Mouse (Mus musculus): ENCODE measurements at regions not wholly inside any gene's neighbourhood (a gene's known extent, or its start where the extent isn't known, plus 50 kb on each side); places are given as distances from the start of the nearest gene placed in this dataset.

- Histone ChIP-seq H3K9me3 (ENCODE audit: low read length) (peaks cover 52% of the 10 kb centered on the region), H3K36me3 (ENCODE audit: insufficient read depth, low read length) (no peaks in the 10 kb centered on the region), H3K4me1 (replicated peaks; ENCODE audit: low read depth, low read length) (no peaks in the 10 kb centered on the region), H3K4me3 (replicated peaks; ENCODE audit: low read length) (no peak overlapping the region), H3K27me3 (ENCODE audit: insufficient read depth, low read length) (no peaks in the 10 kb centered on the region)
- TF ChIP-seq NANOG (IDR thresholded peaks at IDR 0.05; ENCODE audit: borderline replicate concordance, low read length) (no peak), CTCF (conservative IDR thresholded peaks at IDR 0.05; ENCODE audit: low read length) (no peak), POU5F1 (IDR thresholded peaks at IDR 0.05; ENCODE audit: borderline replicate concordance, low read length) (no peak)
These were observed 351.3 kb downstream of the Cdk5rap2 start for GRCm38 (mm10) chr4:70058831-70059544.

DNA sequence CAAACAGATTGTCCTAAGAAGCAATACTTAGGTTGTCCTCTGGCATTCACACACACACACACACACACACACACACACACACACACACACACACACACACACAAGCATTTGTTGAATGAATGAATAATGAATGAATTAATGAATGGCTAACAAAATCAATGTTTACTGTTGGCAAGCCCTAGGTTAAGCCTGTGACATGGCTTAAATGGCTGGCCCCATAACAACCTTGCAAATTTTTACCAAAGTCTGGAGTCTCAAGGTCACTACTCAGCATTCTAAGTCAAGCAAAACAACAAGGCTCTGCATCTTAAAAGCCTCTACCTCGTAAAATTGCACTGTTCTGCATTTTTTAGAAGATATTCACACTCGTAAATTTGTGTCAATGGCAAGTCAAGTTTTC, 357.1 kb downstream of the Cdk5rap2 start:
- H3K36me3 ChIP-seq (ENCODE audit: insufficient read depth, low read length) = no peaks in the 10 kb centered on the region
- no peaks in the 10 kb centered on the region for H3K4me1 ChIP-seq (replicated peaks; ENCODE audit: low read depth, low read length)
- H3K4me3 ChIP-seq (replicated peaks; ENCODE audit: low read length) = no peak overlapping the region
- TF ChIP-seq POU5F1 (IDR thresholded peaks at IDR 0.05; ENCODE audit: borderline replicate concordance, low read length) (no peak), CTCF (conservative IDR thresholded peaks at IDR 0.05; ENCODE audit: low read length) (no peak), NANOG (IDR thresholded peaks at IDR 0.05; ENCODE audit: borderline replicate concordance, low read length) (no peak)
- no peaks in the 10 kb centered on the region for H3K27me3 ChIP-seq (ENCODE audit: insufficient read depth, low read length)
- peaks cover 41% of the 10 kb centered on the region for H3K9me3 ChIP-seq (ENCODE audit: low read length)

DNA sequence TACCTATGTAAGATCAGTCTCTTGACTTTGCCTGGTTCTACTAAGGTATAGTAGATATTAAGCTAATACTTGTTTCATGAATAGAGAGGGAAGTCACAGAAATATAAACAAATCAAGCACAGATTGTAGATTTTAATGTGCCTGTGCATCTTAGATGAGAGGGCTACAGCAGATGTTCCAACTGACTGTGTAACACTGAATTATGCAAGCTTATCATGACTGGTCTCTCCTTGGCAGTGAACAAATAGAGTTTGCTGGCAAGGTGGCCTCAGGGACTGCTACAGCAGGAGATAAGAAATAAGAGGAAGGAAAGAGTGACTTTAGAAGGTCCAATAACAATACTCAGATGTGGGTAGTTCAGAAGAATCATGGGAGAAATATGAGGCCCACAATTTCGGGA, 372.0 kb downstream of the Cdk5rap2 start:
- Histone ChIP-seq H3K36me3 (ENCODE audit: insufficient read depth, low read length) (no peaks in the 10 kb centered on the region), H3K4me1 (replicated peaks; ENCODE audit: low read depth, low read length) (no peaks in the 10 kb centered on the region), H3K9me3 (ENCODE audit: low read length) (no peaks in the 10 kb centered on the region), H3K27me3 (ENCODE audit: insufficient read depth, low read length) (no peaks in the 10 kb centered on the region), H3K4me3 (replicated peaks; ENCODE audit: low read length) (no peak overlapping the region)
- TF ChIP-seq CTCF (conservative IDR thresholded peaks at IDR 0.05; ENCODE audit: low read length) (no peak), NANOG (IDR thresholded peaks at IDR 0.05; ENCODE audit: borderline replicate concordance, low read length) (no peak), POU5F1 (IDR thresholded peaks at IDR 0.05; ENCODE audit: borderline replicate concordance, low read length) (no peak)

- H3K4me3 ChIP-seq (replicated peaks; ENCODE audit: low read length) = no peak overlapping the region
- no peaks in the 10 kb centered on the region for H3K27me3 ChIP-seq (ENCODE audit: insufficient read depth, low read length)
- no peaks in the 10 kb centered on the region for H3K4me1 ChIP-seq (replicated peaks; ENCODE audit: low read depth, low read length)
- TF ChIP-seq CTCF (conservative IDR thresholded peaks at IDR 0.05; ENCODE audit: low read length) (no peak), POU5F1 (IDR thresholded peaks at IDR 0.05; ENCODE audit: borderline replicate concordance, low read length) (no peak), NANOG (IDR thresholded peaks at IDR 0.05; ENCODE audit: borderline replicate concordance, low read length) (no peak)
- H3K36me3 ChIP-seq (ENCODE audit: insufficient read depth, low read length) = no peaks in the 10 kb centered on the region
- H3K9me3 ChIP-seq (ENCODE audit: low read length) = no peaks in the 10 kb centered on the region
These were observed 374.3 kb downstream of the Cdk5rap2 start for GRCm38 (mm10) chr4:70035912-70036311.

GRCm38 (mm10) chr4:70032497-70032896, 377.7 kb downstream of the Cdk5rap2 start:
- Histone ChIP-seq H3K4me3 (replicated peaks; ENCODE audit: low read length) (no peak overlapping the region), H3K4me1 (replicated peaks; ENCODE audit: low read depth, low read length) (no peaks in the 10 kb centered on the region), H3K36me3 (ENCODE audit: insufficient read depth, low read length) (no peaks in the 10 kb centered on the region), H3K27me3 (ENCODE audit: insufficient read depth, low read length) (no peaks in the 10 kb centered on the region), H3K9me3 (ENCODE audit: low read length) (no peaks in the 10 kb centered on the region)
- no peak for TF ChIP-seq NANOG (IDR thresholded peaks at IDR 0.05; ENCODE audit: borderline replicate concordance, low read length)
- no peak for TF ChIP-seq CTCF (conservative IDR thresholded peaks at IDR 0.05; ENCODE audit: low read length)
- TF ChIP-seq POU5F1 (IDR thresholded peaks at IDR 0.05; ENCODE audit: borderline replicate concordance, low read length) = no peak

DNA sequence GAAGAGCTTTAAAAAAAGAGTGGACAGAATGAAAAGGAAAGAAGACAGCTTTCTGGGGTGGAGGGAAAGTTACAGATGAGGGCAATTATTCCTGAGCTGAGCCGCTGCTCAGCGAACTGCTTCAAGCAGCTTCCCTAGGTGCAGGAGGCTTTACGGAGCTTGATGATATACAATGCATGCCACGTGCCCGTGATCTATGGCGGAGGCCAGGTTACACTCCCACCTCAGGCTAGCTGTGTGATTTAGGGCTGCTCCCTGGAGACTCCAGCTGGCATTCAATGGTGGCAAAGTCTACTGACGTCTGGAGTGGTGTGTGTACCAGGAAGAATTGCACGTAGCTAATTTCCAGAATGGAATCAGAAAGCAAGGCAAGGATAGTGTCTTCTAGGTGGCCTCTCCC, 383.4 kb downstream of the Cdk5rap2 start:
- peaks cover 6% of the 10 kb centered on the region; the same call in 1 of the 2 replicates for H3K9me3 ChIP-seq (ENCODE audit: low read length)
- TF ChIP-seq NANOG (IDR thresholded peaks at IDR 0.05; ENCODE audit: borderline replicate concordance, low read length) = no peak
- TF ChIP-seq CTCF (conservative IDR thresholded peaks at IDR 0.05; ENCODE audit: low read length) = no peak
- no peak for TF ChIP-seq POU5F1 (IDR thresholded peaks at IDR 0.05; ENCODE audit: borderline replicate concordance, low read length)
- H3K4me3 ChIP-seq (replicated peaks; ENCODE audit: low read length) = no peak overlapping the region
- H3K4me1 ChIP-seq (replicated peaks; ENCODE audit: low read depth, low read length) = no peaks in the 10 kb centered on the region
- no peaks in the 10 kb centered on the region for H3K36me3 ChIP-seq (ENCODE audit: insufficient read depth, low read length)
- no peaks in the 10 kb centered on the region for H3K27me3 ChIP-seq (ENCODE audit: insufficient read depth, low read length)

GRCm38 (mm10) chr4:70024838-70025376, 385.3 kb downstream of the Cdk5rap2 start:
- TF ChIP-seq NANOG (IDR thresholded peaks at IDR 0.05; ENCODE audit: borderline replicate concordance, low read length) (no peak), CTCF (conservative IDR thresholded peaks at IDR 0.05; ENCODE audit: low read length) (no peak), POU5F1 (IDR thresholded peaks at IDR 0.05; ENCODE audit: borderline replicate concordance, low read length) (no peak)
- Histone ChIP-seq H3K4me3 (replicated peaks; ENCODE audit: low read length) (no peak overlapping the region), H3K27me3 (ENCODE audit: insufficient read depth, low read length) (no peaks in the 10 kb centered on the region)

GRCm38 (mm10) chr4:70020905-70021470, 389.3 kb downstream of the Cdk5rap2 start:
- peaks cover 25% of the 10 kb centered on the region for H3K9me3 ChIP-seq (ENCODE audit: low read length)
- TF ChIP-seq CTCF (conservative IDR thresholded peaks at IDR 0.05; ENCODE audit: low read length) = no peak
- no peak for TF ChIP-seq POU5F1 (IDR thresholded peaks at IDR 0.05; ENCODE audit: borderline replicate concordance, low read length)
- no peak for TF ChIP-seq NANOG (IDR thresholded peaks at IDR 0.05; ENCODE audit: borderline replicate concordance, low read length)
- no peaks in the 10 kb centered on the region for H3K4me1 ChIP-seq (replicated peaks; ENCODE audit: low read depth, low read length)
- H3K27me3 ChIP-seq (ENCODE audit: insufficient read depth, low read length) = no peaks in the 10 kb centered on the region
- no peak overlapping the region for H3K4me3 ChIP-seq (replicated peaks; ENCODE audit: low read length)
- H3K36me3 ChIP-seq (ENCODE audit: insufficient read depth, low read length) = no peaks in the 10 kb centered on the region

More at GRCm38 (mm10) chr4:70024838-70025376, 385.3 kb downstream of the Cdk5rap2 start:
- Histone ChIP-seq H3K9me3 (ENCODE audit: low read length) (peaks cover 23% of the 10 kb centered on the region), H3K36me3 (ENCODE audit: insufficient read depth, low read length) (no peaks in the 10 kb centered on the region), H3K4me1 (replicated peaks; ENCODE audit: low read depth, low read length) (no peaks in the 10 kb centered on the region)

All from E14TG2a.4 (cell line).